Mouse (Mus musculus): ENCODE data around the gene Hfe2.
A peak's percentile ranks its signal among the peaks of the same experiment; 100 is the strongest.

Hfe2 gene

GRCm38 (mm10) chr3:96573611-96574511 lies 48.9 kb downstream of the Hfe2 start:
- DNase-seq (ENCODE audit: low read depth, low spot score) = no peak

- DNase-seq (ENCODE audit: low read depth, low spot score) = peak; percentile 52
Measured at GRCm38 (mm10) chr3:96575272-96575984, 50.5 kb downstream of the Hfe2 start.

- peak; percentile 96 for DNase-seq (ENCODE audit: low read depth, low spot score)
Measured at GRCm38 (mm10) chr3:96576005-96576658, 51.2 kb downstream of the Hfe2 start.

- peak; percentile 99 for DNase-seq (ENCODE audit: low read depth, low spot score)
Measured at GRCm38 (mm10) chr3:96576690-96577541, 51.9 kb downstream of the Hfe2 start, which contains the start of gene Gm16253. TSS of gene Gm16253 (plus strand) at chr3:96576984.

- DNase-seq (ENCODE audit: low read depth, low spot score) = peak; percentile 46
Measured at GRCm38 (mm10) chr3:96577566-96577965, 52.6 kb downstream of the Hfe2 start.
